Mouse (Mus musculus) midbrain, embryonic 14.5 days (tissue): ENCODE data around the gene Bud23. TPM values are rescaled to one million over a fixed set of nuclear protein-coding genes. Genes with fewer than 3 reads are reported as not detected.
A peak's percentile ranks its signal among the peaks of the same experiment; 100 is the strongest.

ENCODE experiments used
- ATAC-seq: fragments of 200-750 bp; cut with Nextera tagmentation; 2 replicates; pipeline ENCODE4 v1.8.0; 2017; ENCODE audit warnings: moderate number of reproducible peaks, moderate library complexity; ENCODE audit not compliant: low FRiP score, low TSS enrichment
- DNase-seq: peaks from one replicate; pipeline ENCODE4 v3.0.0-alpha.2; 2015
- H3K27ac ChIP-seq: fragments of 300-500 bp; sonication (generic); replicated peaks from 2 replicates; pipeline ENCODE4 v1.5.1; 2014; ENCODE audit warnings: mild to moderate bottlenecking, low read depth, low read length, moderate library complexity
- H3K27me3 ChIP-seq: fragments of 300-500 bp; sonication (generic); 2 replicates; pipeline ENCODE4 v1.6.1; 2014; ENCODE audit warnings: low read length, control low read depth, mixed read lengths; ENCODE audit not compliant: control insufficient read depth, insufficient read depth
- H3K36me3 ChIP-seq: fragments of 300-500 bp; sonication (generic); 2 replicates; pipeline ENCODE4 v1.6.1; 2014; ENCODE audit warnings: low read length, control low read depth; ENCODE audit not compliant: control insufficient read depth, insufficient read depth
- H3K4me1 ChIP-seq: fragments of 300-500 bp; sonication (generic); 2 replicates; pipeline ENCODE4 v1.6.1; 2014; ENCODE audit warnings: mild to moderate bottlenecking, antibody characterized with exemption, low read length, control low read depth; ENCODE audit not compliant: control insufficient read depth, insufficient read depth
- H3K4me2 ChIP-seq: fragments of 300-500 bp; sonication (generic); 2 replicates; pipeline ENCODE4 v1.6.1; 2014; ENCODE audit warnings: mild to moderate bottlenecking, low read length, moderate library complexity
- H3K4me3 ChIP-seq: fragments of 300-500 bp; sonication (generic); replicated peaks from 2 replicates; pipeline ENCODE4 v1.5.1; 2014; ENCODE audit warnings: low read depth, low read length
- H3K9ac ChIP-seq: fragments of 300-500 bp; sonication (generic); replicated peaks from 2 replicates; pipeline ENCODE4 v1.6.1; 2014; ENCODE audit warnings: mild to moderate bottlenecking, low read length, moderate library complexity
- H3K9me3 ChIP-seq: fragments of 300-500 bp; sonication (generic); 2 replicates; pipeline ENCODE4 v1.6.1; 2016; ENCODE audit warnings: low read length, control low read depth, mixed read lengths; ENCODE audit not compliant: control insufficient read depth
- WGBS: fragments of 180-500 bp; shearing (Covaris S2); extraction: QIAGEN DNeasy Blood & Tissue Kit; methylation state at CpG from one replicate; pipeline ENCODE4 v1.1.7; 2014; 5-methylcytosine and 5-hydroxymethylcytosine counted together
- polyA plus RNA-seq: library from polyadenylated mRNA; unstranded; fragments of >200 nt; fragmentation: Nextera tagmentation; extraction: Ambion mirVana; gene quantifications from 2 replicates; pipeline ENCODE4 v1.2.1, GENCODE M21; 2014

Gene Bud23
- polyA plus RNA-seq, 1 experiment from 2014 or later: 63.8 TPM

GRCm38 (mm10) chr5:135010320-135010709, 54.4 kb downstream of the Bud23 start:
- Histone ChIP-seq H3K27me3 (no peaks in the 10 kb centered on the region), H3K27ac (peak overlapping the region; percentile 96), H3K9ac (peak overlapping the region; percentile 67), H3K36me3 (no peaks in the 10 kb centered on the region), H3K4me3 (peak overlapping the region; percentile 58), H3K4me2 (peak overlapping the region; percentile 71), H3K9me3 (no peaks in the 10 kb centered on the region), H3K4me1 (peaks cover 14% of the 10 kb centered on the region)
- no peak for ATAC-seq
- WGBS: 58% methylated on average over 7 of the region's 7 CpGs
- no peak for DNase-seq

- ATAC-seq: peak; percentile 82
- under 1% methylated on average over 37 of the region's 37 CpGs for WGBS
- Histone ChIP-seq H3K36me3 (no peaks in the 10 kb centered on the region), H3K9ac (peak overlapping the region; percentile 67), H3K4me3 (peak overlapping the region; percentile 58), H3K4me1 (peaks cover 14% of the 10 kb centered on the region), H3K4me2 (peak overlapping the region; percentile 71), H3K27me3 (no peaks in the 10 kb centered on the region), H3K27ac (peak overlapping the region; percentile 96), H3K9me3 (no peaks in the 10 kb centered on the region)
- peak; percentile 91 for DNase-seq
These were observed 55.0 kb downstream of the Bud23 start for GRCm38 (mm10) chr5:135009590-135010319.

- Histone ChIP-seq H3K4me3 (peak within 1 kb of the TSS; percentile 58), H3K36me3 (no peaks in the 10 kb centered on the region), H3K9me3 (no peaks in the 10 kb centered on the region), H3K27me3 (no peaks in the 10 kb centered on the region), H3K4me2 (peak within 1 kb of the TSS; percentile 71), H3K9ac (peak within 1 kb of the TSS; percentile 67), H3K4me1 (peaks cover 14% of the 10 kb centered on the region), H3K27ac (peak within 1 kb of the TSS; percentile 96)
- under 1% methylated on average over 52 of the region's 52 CpGs for WGBS
- DNase-seq: peak; percentile 100
- ATAC-seq: peak; percentile 91
These were observed 55.8 kb downstream of the Bud23 start, which contains the start of gene Abhd11 for GRCm38 (mm10) chr5:135008671-135009589. TSS of gene Abhd11 (plus strand) at chr5:135009152.

- Histone ChIP-seq H3K4me2 (peak overlapping the region; percentile 71), H3K9ac (peak overlapping the region; percentile 67), H3K27ac (peak overlapping the region; percentile 96), H3K4me1 (peaks cover 14% of the 10 kb centered on the region), H3K27me3 (no peaks in the 10 kb centered on the region), H3K36me3 (no peaks in the 10 kb centered on the region), H3K9me3 (no peaks in the 10 kb centered on the region), H3K4me3 (peak overlapping the region; percentile 58)
- ATAC-seq: no peak
- 33% methylated on average over 16 of the region's 16 CpGs for WGBS
- DNase-seq: no peak
These were observed 56.8 kb downstream of the Bud23 start for GRCm38 (mm10) chr5:135007802-135008571.

Other genes with a start within 250 kb of the Bud23 start
- gene Tmem270, start 158.2 kb downstream of the Bud23 start, polyA plus RNA-seq: not detected in 2 replicates
- gene Cldn13, start 149.4 kb downstream of the Bud23 start, polyA plus RNA-seq: not detected in 2 replicates
- 6.0 and 6.3 TPM in 2 replicates for gene Mettl27, start 132.6 kb downstream of the Bud23 start, polyA plus RNA-seq
- gene Cldn4, start 118.0 kb downstream of the Bud23 start, polyA plus RNA-seq: not detected in 2 replicates
- 0.81 and 1.3 TPM in 2 replicates for gene Cldn3, start 78.7 kb downstream of the Bud23 start, polyA plus RNA-seq
- 58.0 and 81.5 TPM in 2 replicates for gene Abhd11, start 55.8 kb downstream of the Bud23 start, polyA plus RNA-seq
- 106 and 137 TPM in 2 replicates for gene Stx1a, start 41.5 kb downstream of the Bud23 start, polyA plus RNA-seq
- gene Dnajc30, start 757 bp downstream of the Bud23 start, polyA plus RNA-seq: 47.3 and 49.3 TPM in 2 replicates
- 33.4 and 40.7 TPM in 2 replicates for gene Vps37d, start 13.3 kb upstream of the Bud23 start, polyA plus RNA-seq
- gene Mlxipl, start 24.9 kb upstream of the Bud23 start, polyA plus RNA-seq: 0.43 and 0.68 TPM in 2 replicates
- gene Tbl2, start 84.7 kb upstream of the Bud23 start, polyA plus RNA-seq: 10.7 and 15.3 TPM in 2 replicates
- gene Bcl7b, start 103.3 kb upstream of the Bud23 start, polyA plus RNA-seq: 38.8 and 43.0 TPM in 2 replicates
- gene Baz1b, start 122.3 kb upstream of the Bud23 start, polyA plus RNA-seq: 30.1 and 43.9 TPM in 2 replicates
- gene Fzd9, start 186.3 kb upstream of the Bud23 start, polyA plus RNA-seq: 8.7 and 11.9 TPM in 2 replicates